Mouse (Mus musculus) olfactory bulb, adult 2 months (tissue): Measurements from ENCODE around the gene Mgat1.
"Not testable (repeated sequence)": the region's sequence is repeated elsewhere in the genome, so short reads cannot be mapped to it uniquely, and the experiment has no call there.

ENCODE experiments used
- CTCF ChIP-seq: fragments of 200-500 bp; IDR thresholded peaks from 2 replicates; pipeline ENCODE4 v1.5.1; 2012; ENCODE audit warnings: low read depth, mild to moderate bottlenecking, low read length, moderate library complexity; ENCODE audit not compliant: insufficient read depth
- POLR2A ChIP-seq: fragments of 200-500 bp; IDR thresholded peaks from 2 replicates; pipeline ENCODE4 v1.6.1; 2012; ENCODE audit warnings: mild to moderate bottlenecking, low read depth, low read length, moderate library complexity; ENCODE audit not compliant: insufficient read depth

- not testable (repeated sequence) for TF ChIP-seq POLR2A, CTCF
Observed at GRCm38 (mm10) chr11:49308547-49308946, 64.6 kb downstream of the Mgat1 start.
